Mouse (Mus musculus) NIH3T3 (cell line): ENCODE data around the gene Pabpn1l.
A peak's percentile ranks its signal among the peaks of the same experiment; 100 is the strongest.
"Not testable (repeated sequence)": the region's sequence is repeated elsewhere in the genome, so short reads cannot be mapped to it uniquely, and the experiment has no call there.

Experiments used
- DNase-seq: peaks from one replicate; pipeline ENCODE4 v3.0.0-alpha.2; 2012; ENCODE audit warnings: low read depth

Gene Pabpn1l

DNA sequence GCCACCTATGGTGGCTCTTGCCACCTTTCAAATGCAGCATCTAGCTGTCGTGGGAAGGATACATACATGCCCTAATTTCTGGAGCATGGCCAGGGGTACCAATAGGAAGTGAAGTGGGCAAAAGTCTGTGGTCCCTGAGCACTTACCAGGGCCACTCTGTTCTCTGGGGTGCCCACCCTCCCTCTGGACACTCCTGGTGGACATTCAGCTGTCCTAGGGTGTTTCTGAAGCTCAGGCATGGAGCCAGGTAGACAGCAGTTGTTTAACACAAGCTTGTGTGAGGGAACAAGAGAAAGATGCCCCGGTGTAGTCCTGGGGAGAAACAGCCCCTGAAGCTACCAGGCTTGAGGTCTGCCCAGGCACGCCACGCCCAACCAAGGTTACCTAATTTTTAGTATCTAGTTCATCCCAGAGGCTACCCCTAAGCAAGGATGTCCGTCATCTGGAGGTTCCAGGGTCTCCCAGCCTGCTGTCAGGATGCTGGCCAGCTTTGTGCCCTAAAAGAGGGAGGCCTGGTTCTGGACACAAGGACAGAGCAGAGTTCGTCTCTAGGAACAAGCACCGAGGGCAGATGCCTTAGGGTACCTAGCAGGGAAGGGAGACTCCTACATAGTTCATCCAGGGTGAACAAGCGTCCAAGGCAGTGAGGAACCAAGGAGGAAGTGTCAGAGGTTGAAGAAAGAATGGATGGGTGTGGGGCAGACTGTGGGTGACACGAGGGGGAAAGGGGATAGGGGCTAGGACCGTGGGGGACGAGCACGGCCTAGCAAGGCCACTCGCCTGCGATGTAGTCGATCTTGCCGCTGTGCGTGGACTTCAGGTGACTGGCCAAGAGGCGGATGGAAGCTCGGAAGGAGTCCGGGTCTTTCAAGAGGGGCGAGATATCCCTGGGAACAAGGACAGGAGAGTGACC lies 46.5 kb downstream of the Pabpn1l start:
- DNase-seq: peak; percentile 33

DNA sequence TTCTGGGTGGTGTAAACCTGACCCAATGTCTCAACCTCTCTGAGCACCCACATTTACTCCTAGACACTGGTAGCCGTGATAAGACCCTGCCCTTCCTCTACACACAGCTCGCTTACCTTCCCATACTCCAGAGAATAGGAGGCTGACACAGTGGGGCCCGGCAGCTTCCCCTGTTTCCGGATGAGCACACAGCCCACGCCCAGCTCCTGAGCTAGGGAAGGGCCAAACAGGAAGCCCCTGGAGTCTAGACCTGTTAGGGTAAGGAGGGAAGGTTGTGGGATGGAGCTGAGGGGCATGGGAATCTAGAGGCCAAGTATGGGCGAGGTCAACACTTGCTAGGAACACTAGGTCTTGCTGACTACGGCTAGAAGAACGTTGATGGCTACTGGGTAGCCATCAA lies 47.3 kb downstream of the Pabpn1l start:
- no peak for DNase-seq

DNA sequence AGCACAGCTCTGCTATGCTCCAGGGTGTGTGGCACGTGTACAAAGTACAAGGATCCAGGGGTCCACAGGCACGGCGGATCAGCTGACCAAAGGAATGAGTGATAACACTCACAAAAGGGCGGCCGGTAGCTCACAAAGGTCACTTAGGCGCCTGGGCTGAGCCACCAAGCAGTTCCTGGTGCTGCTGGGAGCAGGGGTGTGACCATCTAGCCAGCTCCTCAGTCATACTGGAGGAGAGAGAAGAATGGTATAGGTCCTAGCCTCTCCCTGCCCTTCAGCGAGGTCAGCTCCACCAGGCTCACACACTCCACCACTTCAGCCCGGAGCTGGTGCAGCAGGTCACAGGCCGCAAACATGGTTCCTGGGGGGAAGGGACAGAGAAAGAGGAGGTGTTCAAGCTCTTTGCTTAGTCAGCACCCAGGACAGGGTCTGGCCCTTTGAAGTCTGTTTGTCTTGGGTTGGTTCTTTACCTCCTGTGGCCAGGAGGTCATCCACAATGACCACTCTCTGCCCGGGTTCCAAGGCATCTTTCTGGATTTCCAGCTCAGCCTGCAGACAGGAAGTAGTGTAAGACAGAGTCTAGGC lies 47.8 kb downstream of the Pabpn1l start:
- DNase-seq: no peak

DNA sequence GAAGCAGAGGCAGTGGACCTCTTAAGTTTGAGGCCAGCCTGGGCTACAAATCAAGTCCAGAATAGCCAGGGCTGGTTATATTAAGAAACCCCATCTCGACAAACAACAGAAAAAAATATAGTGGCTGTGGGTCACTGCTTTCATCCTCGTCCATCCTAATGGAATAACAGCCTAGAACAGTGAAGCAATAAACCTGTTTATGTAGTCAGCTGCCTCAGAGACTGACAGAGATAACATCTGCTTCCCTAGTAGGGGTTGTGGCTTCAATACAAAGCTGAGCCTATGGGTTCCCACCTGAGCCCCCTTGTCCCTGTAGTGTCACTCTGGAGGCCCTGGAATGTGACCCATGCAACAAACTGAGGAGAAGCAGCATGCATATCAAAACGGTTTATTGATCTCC lies 48.3 kb downstream of the Pabpn1l start:
- no peak for DNase-seq

DNA sequence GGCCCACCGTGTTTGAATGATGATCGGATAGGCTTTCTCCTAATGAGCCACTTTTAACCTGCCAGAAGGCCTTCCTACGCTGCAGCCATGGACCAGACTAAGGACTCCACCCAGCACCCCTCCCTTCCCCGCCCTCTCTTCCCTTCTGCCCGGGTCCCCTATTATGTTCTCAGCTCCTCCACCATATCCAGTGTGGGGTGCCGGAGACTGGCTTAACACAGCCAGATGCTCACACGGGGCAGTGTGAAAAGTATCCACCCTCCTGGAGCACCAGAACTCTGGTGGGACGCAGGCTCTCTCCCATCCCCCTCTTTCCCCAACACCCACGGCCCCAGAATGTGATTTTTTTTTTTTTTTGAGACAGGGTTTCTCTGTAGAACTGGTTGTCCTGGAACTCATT lies 49.0 kb downstream of the Pabpn1l start:
- DNase-seq: no peak

DNA sequence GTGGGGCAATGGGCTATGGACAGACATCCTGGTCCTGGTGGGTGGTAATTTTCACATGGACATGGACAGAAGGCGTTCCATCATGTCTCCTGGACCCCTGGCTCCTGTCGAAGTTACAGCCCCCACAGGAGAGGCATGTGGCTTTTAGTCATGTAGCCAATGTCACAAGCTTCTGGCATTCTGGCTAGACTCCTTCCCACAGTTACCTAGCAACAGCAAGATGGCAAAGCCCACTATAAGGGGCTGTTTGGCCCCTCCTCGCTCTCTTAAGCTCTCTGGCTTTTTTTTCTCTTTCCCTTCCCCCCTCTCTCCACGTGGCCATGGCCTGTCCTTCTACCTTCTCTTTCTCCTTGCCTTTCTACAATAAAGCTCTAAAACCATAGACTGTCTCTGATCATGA lies 49.4 kb downstream of the Pabpn1l start:
- DNase-seq: not testable (repeated sequence)

DNA sequence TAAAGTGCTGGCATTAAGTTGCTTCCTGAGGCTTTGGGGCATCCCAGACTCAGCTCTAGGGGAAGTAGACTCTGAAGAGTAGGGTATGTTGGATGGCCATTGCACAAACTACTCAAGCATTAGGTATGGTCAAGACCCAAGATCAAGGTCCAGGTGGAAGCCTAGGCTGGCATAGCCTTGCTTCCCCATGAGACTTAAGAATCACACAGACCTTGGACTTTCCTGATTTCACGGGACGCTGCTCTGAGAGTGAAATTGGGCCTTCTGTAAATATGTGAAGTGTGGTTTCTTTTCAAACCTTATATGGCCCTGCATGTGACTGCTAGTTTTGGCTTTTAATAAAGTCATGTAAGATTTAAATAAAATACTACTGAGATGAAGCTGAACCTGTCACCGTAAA lies 49.8 kb downstream of the Pabpn1l start:
- no peak for DNase-seq

DNA sequence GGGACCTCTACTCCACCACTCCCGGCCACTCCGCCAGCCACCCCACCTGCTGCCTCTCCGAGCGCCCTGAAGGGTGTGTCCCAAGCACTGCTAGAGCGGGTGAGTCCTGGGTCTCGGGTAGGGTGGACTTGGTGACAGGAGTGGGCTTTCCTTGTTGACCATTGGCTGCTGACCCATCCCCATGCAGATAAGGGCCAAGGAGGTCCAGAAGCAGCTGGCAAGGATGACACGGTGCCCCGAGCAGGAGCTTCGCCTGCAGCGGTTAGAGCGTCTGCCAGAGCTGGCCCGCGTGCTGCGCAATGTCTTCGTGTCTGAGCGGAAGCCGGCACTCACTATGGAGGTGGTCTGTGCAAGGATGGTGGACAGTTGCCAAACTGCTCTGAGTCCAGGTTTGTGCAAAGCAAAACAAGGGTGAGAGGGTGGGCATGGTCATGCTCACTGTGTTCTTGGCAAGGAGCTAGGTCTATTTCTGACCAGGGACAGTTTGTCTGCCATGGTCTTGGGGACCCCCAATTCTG lies 50.7 kb downstream of the Pabpn1l start:
- DNase-seq: no peak

DNA sequence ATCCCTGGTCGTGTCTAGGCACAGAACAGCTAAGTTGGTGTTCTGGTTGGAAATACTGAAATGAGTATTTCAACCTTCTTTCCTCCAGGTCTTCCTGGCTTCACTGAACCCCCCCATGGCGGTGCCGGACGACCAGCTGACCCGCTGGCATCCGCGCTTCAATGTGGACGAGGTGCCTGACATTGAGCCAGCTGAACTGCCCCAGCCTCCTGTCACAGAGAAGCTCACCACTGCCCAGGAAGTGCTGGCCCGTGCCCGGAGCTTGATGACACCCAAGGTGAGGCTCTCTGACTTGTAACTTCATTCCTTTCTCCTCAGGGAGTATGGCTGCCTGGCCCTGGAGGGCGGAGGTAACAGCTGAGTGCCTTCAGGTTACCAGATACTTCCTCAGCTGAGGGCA lies 51.4 kb downstream of the Pabpn1l start:
- DNase-seq: no peak

DNA sequence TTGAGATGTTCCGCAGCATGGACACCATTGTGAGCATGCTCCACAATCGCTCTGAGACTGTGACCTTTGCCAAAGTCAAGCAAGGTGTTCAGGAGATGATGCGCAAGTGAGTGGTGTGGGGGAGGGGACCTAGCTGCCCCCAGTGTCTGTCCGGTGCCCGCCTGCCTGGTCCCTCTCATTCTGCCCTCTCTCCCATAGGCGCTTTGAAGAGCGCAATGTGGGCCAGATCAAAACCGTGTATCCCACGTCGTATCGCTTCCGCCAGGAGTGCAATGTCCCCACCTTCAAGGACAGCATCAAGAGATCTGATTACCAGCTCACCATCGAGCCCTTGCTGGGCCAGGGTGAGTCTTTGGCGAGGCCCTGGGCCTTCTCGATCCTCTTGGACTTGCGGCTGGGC lies 52.5 kb downstream of the Pabpn1l start:
- no peak for DNase-seq
